ENCODE assay signal across 8 mouse cellular contexts in the genomic region with DNA sequence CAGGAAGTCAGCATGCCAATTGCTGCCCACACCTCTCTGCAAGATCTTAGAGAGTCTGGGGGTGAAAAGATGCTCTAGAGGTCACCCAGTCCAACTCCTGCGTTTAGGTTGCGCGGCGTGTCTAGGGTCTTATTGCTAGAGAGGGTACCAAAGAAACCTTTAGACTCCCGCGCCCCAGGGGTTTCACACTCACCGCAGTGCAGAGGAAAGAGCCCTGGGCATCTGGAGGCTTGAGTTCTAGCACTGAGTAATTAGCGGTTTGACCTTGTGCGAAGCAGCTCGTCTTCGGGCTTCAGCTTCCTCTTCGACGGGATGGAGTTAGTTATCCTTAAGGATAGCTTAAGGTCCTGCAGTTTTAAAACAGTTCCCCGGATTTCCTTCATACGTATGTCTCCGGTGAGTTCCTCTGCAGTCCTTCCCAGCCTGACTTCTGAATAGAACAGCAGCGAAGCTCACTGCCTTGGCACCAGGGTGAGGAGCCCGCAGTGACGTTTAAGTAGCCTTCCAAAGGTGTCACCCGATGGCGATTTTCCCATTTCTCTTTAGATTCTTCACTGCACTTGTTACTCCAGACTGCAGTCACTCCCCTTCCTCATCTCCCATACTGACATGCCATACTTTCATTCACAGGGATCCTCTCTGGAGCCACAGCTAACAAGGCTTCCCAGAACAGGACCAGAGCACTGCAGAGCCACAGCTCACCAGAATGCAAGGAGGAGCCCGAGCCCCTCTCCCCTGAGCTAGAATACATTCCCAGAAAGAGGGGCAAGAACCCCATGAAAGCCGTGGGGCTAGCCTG. TPM values are rescaled to one million over a fixed set of nuclear protein-coding genes. Genes with fewer than 3 reads are reported as not detected.
DNase-seq lines count a peak whose midpoint lies in the region; ATAC-seq and TF ChIP-seq lines count a peak whose summit lies in the region.

No protein-coding gene starts in this region.

- TF ChIP-seq POLR2A in limb, embryonic 14.5 days (IDR thresholded peaks at IDR 0.05; ENCODE audit: borderline replicate concordance, extremely low read depth, insufficient read depth, insufficient read length) = no peak

- peak overlapping the region; percentile 88 for H3K27ac ChIP-seq in layer of hippocampus, adult 2 months
- 0 out of 2 replicates have a peak overlapping the region, but pooled peaks have one; percentile 8 for H3K27ac ChIP-seq in limb, embryonic 14.5 days (replicated peaks; ENCODE audit: low read depth, low read length)
- H3K27ac ChIP-seq in stomach, embryonic 15.5 days = no peak overlapping the region; the same call in 1 of the 2 replicates

- peak overlapping the region; percentile 79 for H3K4me3 ChIP-seq in layer of hippocampus, adult 2 months
- H3K4me3 ChIP-seq in erythroblast, embryonic 14.5 days (replicated peaks) = peak overlapping the region; percentile 83
- peak overlapping the region; percentile 88 for H3K4me3 ChIP-seq in limb, embryonic 14.5 days (replicated peaks; ENCODE audit: low read length)
- H3K4me3 ChIP-seq in stomach, embryonic 15.5 days (replicated peaks) = peak overlapping the region; percentile 65

- no peaks in the 10 kb centered on the region for H3K27me3 ChIP-seq in erythroblast, embryonic 14.5 days (ENCODE audit: control insufficient read depth)
- no peaks in the 10 kb centered on the region for H3K27me3 ChIP-seq in limb, embryonic 14.5 days (ENCODE audit: control insufficient read depth, insufficient read depth, low read length)
- no peaks in the 10 kb centered on the region for H3K27me3 ChIP-seq in stomach, embryonic 15.5 days (replicated peaks)

- H3K4me2 ChIP-seq in limb, embryonic 14.5 days (replicated peaks; ENCODE audit: low read depth, low read length, severe bottlenecking) = peak overlapping the region; percentile 85
- peak overlapping the region; percentile 68 for H3K4me2 ChIP-seq in stomach, embryonic 15.5 days

- H3K4me1 ChIP-seq in erythroblast, embryonic 14.5 days (ENCODE audit: control insufficient read depth) = peaks cover 56% of the 10 kb centered on the region
- peaks cover 12% of the 10 kb centered on the region for H3K4me1 ChIP-seq in limb, embryonic 14.5 days (ENCODE audit: control insufficient read depth, insufficient read depth, low read length)
- peaks cover 41% of the 10 kb centered on the region for H3K4me1 ChIP-seq in stomach, embryonic 15.5 days

- H3K36me3 ChIP-seq in erythroblast, embryonic 14.5 days (ENCODE audit: control insufficient read depth) = peaks cover 61% of the 10 kb centered on the region
- H3K36me3 ChIP-seq in limb, embryonic 14.5 days (ENCODE audit: control insufficient read depth, insufficient read depth, low read length) = peaks cover 49% of the 10 kb centered on the region
- peaks cover 38% of the 10 kb centered on the region for H3K36me3 ChIP-seq in stomach, embryonic 15.5 days

- H3K9me3 ChIP-seq in erythroblast, embryonic 14.5 days (ENCODE audit: control insufficient read depth, low read length) = no peaks in the 10 kb centered on the region
- no peaks in the 10 kb centered on the region for H3K9me3 ChIP-seq in limb, embryonic 14.5 days (ENCODE audit: control insufficient read depth, low read length)
- no peaks in the 10 kb centered on the region for H3K9me3 ChIP-seq in stomach, embryonic 15.5 days

- TF ChIP-seq CTCF in layer of hippocampus, adult 2 months (conservative IDR thresholded peaks at IDR 0.05) = no peak

- no peak for DNase-seq in layer of hippocampus, adult 2 months (ENCODE audit: low spot score in 2 of 2)
- no peak for DNase-seq in layer of hippocampus, adult 9-11 months
- DNase-seq in NIH3T3 (ENCODE audit: low read depth) = peak; percentile 41
- no peak for DNase-seq in limb, embryonic 14.5 days (ENCODE audit: low spot score)
- DNase-seq in thymus, postnatal 36 days = no peak
- DNase-seq in layer of hippocampus, adult 8-10 months (ENCODE audit: low spot score in 2 of 2) = no peak

- no peak for ATAC-seq in limb, embryonic 14.5 days (ENCODE audit: low FRiP score, low read depth)
- no peak for ATAC-seq in stomach, embryonic 15.5 days (ENCODE audit: insufficient read depth, low FRiP score, low read depth)

- 4% methylated on average over 23 of the region's 23 CpGs for WGBS in limb, embryonic 14.5 days
- 3% methylated on average over 23 of the region's 23 CpGs for WGBS in stomach, embryonic 15.5 days

- peak overlapping the region; percentile 70 for H3K9ac ChIP-seq in limb, embryonic 14.5 days (ENCODE audit: low read depth, low read length, severe bottlenecking)
- H3K9ac ChIP-seq in stomach, embryonic 15.5 days = peak overlapping the region; percentile 45

RNA-seq across cellular contexts. Expression of gene Pnkd, which starts 0.7 kb away (rescaled TPM):
- 100 to 1,000 TPM; 171 to 185 TPM for total RNA-seq in layer of hippocampus, adult 2 months (2021)
- 10.0 and 10.9 TPM in 2 replicates for polyA plus RNA-seq in erythroblast, embryonic 14.5 days (2012)
- 63.9 and 70.7 TPM in 2 replicates for polyA plus RNA-seq in limb, embryonic 14.5 days (2012; rRNA removed)
- 124 and 129 TPM in 2 replicates for polyA plus RNA-seq in limb, embryonic 14.5 days (2014; fragmentation: Nextera tagmentation; extraction: Ambion mirVana)
- 117 and 124 TPM in 2 replicates for polyA plus RNA-seq in stomach, embryonic 15.5 days (2015; fragmentation: Nextera tagmentation; extraction: Ambion mirVana)
- 100 to 1,000 TPM; 170 to 190 (median 177) TPM for total RNA-seq in layer of hippocampus, adult 8-10 months (2022)

RNA-seq across cellular contexts. Expression of gene Aamp, which starts 0.9 kb away (rescaled TPM):
- total RNA-seq in layer of hippocampus, adult 2 months (2021) = 100 to 1,000 TPM; 153 to 155 TPM
- 12.2 and 15.5 TPM in 2 replicates for polyA plus RNA-seq in erythroblast, embryonic 14.5 days (2012)
- polyA plus RNA-seq in limb, embryonic 14.5 days (2012; rRNA removed) = 174 and 181 TPM in 2 replicates
- polyA plus RNA-seq in limb, embryonic 14.5 days (2014; fragmentation: Nextera tagmentation; extraction: Ambion mirVana) = 228 and 238 TPM in 2 replicates
- polyA plus RNA-seq in stomach, embryonic 15.5 days (2015; fragmentation: Nextera tagmentation; extraction: Ambion mirVana) = 229 and 235 TPM in 2 replicates
- total RNA-seq in layer of hippocampus, adult 8-10 months (2022) = 100 to 1,000 TPM; 150 to 159 (median 154) TPM

RNA-seq across cellular contexts. Expression of gene Gpbar1, which starts 7.1 kb away (rescaled TPM):
- total RNA-seq in layer of hippocampus, adult 2 months (2021) = not detected
- polyA plus RNA-seq in erythroblast, embryonic 14.5 days (2012) = not detected in 2 replicates
- not detected in 2 replicates for polyA plus RNA-seq in limb, embryonic 14.5 days (2012; rRNA removed)
- polyA plus RNA-seq in limb, embryonic 14.5 days (2014; fragmentation: Nextera tagmentation; extraction: Ambion mirVana) = 0.25 and 0.34 TPM in 2 replicates
- polyA plus RNA-seq in stomach, embryonic 15.5 days (2015; fragmentation: Nextera tagmentation; extraction: Ambion mirVana) = 1.1 and 1.3 TPM in 2 replicates
- total RNA-seq in layer of hippocampus, adult 8-10 months (2022) = not detected

RNA-seq across cellular contexts. Expression of gene Tmbim1, which starts 20.0 kb away (rescaled TPM):
- total RNA-seq in layer of hippocampus, adult 2 months (2021) = 10 to 100 TPM; 23.3 to 23.9 TPM
- polyA plus RNA-seq in erythroblast, embryonic 14.5 days (2012) = 2.7 and 3.3 TPM in 2 replicates
- 48.0 and 102 TPM in 2 replicates for polyA plus RNA-seq in limb, embryonic 14.5 days (2012; rRNA removed)
- polyA plus RNA-seq in limb, embryonic 14.5 days (2014; fragmentation: Nextera tagmentation; extraction: Ambion mirVana) = 37.7 and 41.7 TPM in 2 replicates
- 68.3 and 73.4 TPM in 2 replicates for polyA plus RNA-seq in stomach, embryonic 15.5 days (2015; fragmentation: Nextera tagmentation; extraction: Ambion mirVana)
- 10 to 100 TPM; 24.9 to 37.2 (median 33.3) TPM for total RNA-seq in layer of hippocampus, adult 8-10 months (2022)

RNA-seq across cellular contexts. Expression of gene Arpc2, which starts 49.5 kb away (rescaled TPM):
- total RNA-seq in layer of hippocampus, adult 2 months (2021) = 100 to 1,000 TPM; 393 to 396 TPM
- 6.5 and 7.8 TPM in 2 replicates for polyA plus RNA-seq in erythroblast, embryonic 14.5 days (2012)
- polyA plus RNA-seq in limb, embryonic 14.5 days (2012; rRNA removed) = 193 and 230 TPM in 2 replicates
- polyA plus RNA-seq in limb, embryonic 14.5 days (2014; fragmentation: Nextera tagmentation; extraction: Ambion mirVana) = 344 and 345 TPM in 2 replicates
- 493 and 505 TPM in 2 replicates for polyA plus RNA-seq in stomach, embryonic 15.5 days (2015; fragmentation: Nextera tagmentation; extraction: Ambion mirVana)
- total RNA-seq in layer of hippocampus, adult 8-10 months (2022) = 100 to 1,000 TPM; 324 to 350 (median 341) TPM

Comparison
In these comparisons a context has a peak if more than half of its experiments do, and no peak if none do; other contexts are left out.
1. RNA of gene Aamp, which starts 0.9 kb away (polyA plus RNA-seq): 229 to 235 TPM in stomach, embryonic 15.5 days and 174 to 238 TPM in limb, embryonic 14.5 days; 12.2 to 15.5 TPM in erythroblast, embryonic 14.5 days; every median in the first group is over 10 times any median in the second.
2. Peak in every context shown above with its lines, with median percentiles within 50 percentile points of each other: H3K4me3 ChIP-seq.